Mouse (Mus musculus) heart, embryonic 10.5 days (tissue): Measurements from ENCODE around the gene Ccdc149. TPM values are rescaled to one million over a fixed set of nuclear protein-coding genes. Genes with fewer than 3 reads are reported as not detected.
A peak's percentile ranks its signal among the peaks of the same experiment; 100 is the strongest.

Experiments used
- DNase-seq: peaks from one replicate; pipeline ENCODE4 v3.0.0-alpha.2; 2017; ENCODE audit warnings: low spot score
- H3K27ac ChIP-seq: fragments of 300-500 bp; sonication (generic); 2 replicates; pipeline ENCODE4 v1.5.1; 2016; ENCODE audit warnings: mild to moderate bottlenecking
- H3K27me3 ChIP-seq: fragments of 300-500 bp; sonication (generic); 2 replicates; pipeline ENCODE4 v1.6.1; 2016; ENCODE audit warnings: mild to moderate bottlenecking; ENCODE audit not compliant: poor library complexity, insufficient read depth, severe bottlenecking
- H3K36me3 ChIP-seq: fragments of 300-500 bp; sonication (generic); 2 replicates; pipeline ENCODE4 v1.6.1; 2016; ENCODE audit warnings: mild to moderate bottlenecking, moderate library complexity
- H3K4me1 ChIP-seq: fragments of 300-500 bp; sonication (generic); 2 replicates; pipeline ENCODE4 v1.6.1; 2016; ENCODE audit warnings: mild to moderate bottlenecking
- H3K4me3 ChIP-seq: fragments of 300-500 bp; sonication (generic); 2 replicates; pipeline ENCODE4 v1.5.1; 2016; ENCODE audit warnings: mild to moderate bottlenecking, moderate library complexity
- H3K9me3 ChIP-seq: fragments of 300-500 bp; sonication (generic); 2 replicates; pipeline ENCODE4 v1.6.1; 2016; ENCODE audit warnings: mild to moderate bottlenecking, moderate library complexity
- WGBS: fragments of 180-500 bp; shearing (Covaris S2); methylation state at CpG from one replicate; pipeline ENCODE4 v1.1.7; 2016; 5-methylcytosine and 5-hydroxymethylcytosine counted together
- polyA plus RNA-seq: library from polyadenylated mRNA; unstranded; fragments of >200 nt; fragmentation: Nextera tagmentation; extraction: Ambion mirVana; gene quantifications from 2 replicates; pipeline ENCODE4 v1.2.1, GENCODE M21; 2016

Gene Ccdc149
- polyA plus RNA-seq, 1 experiment from 2014 or later: 1.5 TPM

DNA sequence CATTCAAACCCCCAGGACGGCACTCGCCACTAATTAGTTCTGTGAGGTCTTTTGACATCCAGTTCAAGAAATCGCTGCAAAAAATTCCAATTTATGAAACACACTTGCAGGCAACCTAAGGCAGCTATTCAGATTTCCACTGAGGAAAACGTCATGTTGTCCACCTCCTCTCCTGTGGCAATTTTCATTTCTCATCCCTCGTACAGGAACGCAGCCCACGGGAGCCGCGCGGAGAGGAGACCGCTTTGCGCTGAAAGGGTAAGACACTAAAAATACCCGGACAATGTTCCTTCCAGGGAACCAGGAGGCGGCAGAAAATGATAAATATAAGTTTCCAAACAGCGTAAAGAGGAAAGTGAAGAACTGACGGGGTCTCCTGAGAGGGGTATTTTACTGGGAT lies 79.8 kb downstream of the Ccdc149 start:
- no peak overlapping the region for H3K4me3 ChIP-seq
- WGBS: 80% methylated on average over 16 of the region's 16 CpGs
- H3K27me3 ChIP-seq: no peaks in the 10 kb centered on the region
- H3K36me3 ChIP-seq: peaks cover 9% of the 10 kb centered on the region; the same call in 1 of the 2 replicates
- H3K4me1 ChIP-seq: no peaks in the 10 kb centered on the region
- 0 out of 2 replicates have a peak, but pooled peaks cover 8% of the 10 kb centered on the region for H3K9me3 ChIP-seq
- DNase-seq: no peak
- H3K27ac ChIP-seq: no peak overlapping the region

DNA sequence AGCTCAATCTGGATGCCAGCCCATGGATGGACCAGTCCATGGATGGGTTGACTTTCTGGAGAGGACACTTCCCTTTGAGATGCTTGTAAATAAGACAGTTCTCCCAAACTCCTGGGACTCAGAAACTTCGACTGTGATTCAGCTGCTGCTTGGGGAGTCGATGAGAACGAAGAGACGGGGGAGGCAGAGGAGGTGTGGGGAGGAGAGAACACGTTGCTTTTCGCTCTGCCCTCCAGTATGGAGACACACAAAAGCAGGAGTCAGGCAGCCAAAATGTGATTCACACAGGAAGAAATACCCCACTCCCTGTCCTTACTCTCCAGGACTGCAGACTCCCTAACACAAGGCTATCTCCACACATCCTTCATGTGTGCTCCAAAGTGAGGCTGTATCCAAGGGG lies 80.9 kb downstream of the Ccdc149 start:
- 87% methylated on average over 6 of the region's 6 CpGs for WGBS
- Histone ChIP-seq H3K4me1 (no peaks in the 10 kb centered on the region), H3K36me3 (peaks cover 9% of the 10 kb centered on the region; the same call in 1 of the 2 replicates), H3K4me3 (no peak overlapping the region), H3K9me3 (0 out of 2 replicates have a peak, but pooled peaks cover 8% of the 10 kb centered on the region), H3K27me3 (no peaks in the 10 kb centered on the region), H3K27ac (no peak overlapping the region)
- no peak for DNase-seq

DNA sequence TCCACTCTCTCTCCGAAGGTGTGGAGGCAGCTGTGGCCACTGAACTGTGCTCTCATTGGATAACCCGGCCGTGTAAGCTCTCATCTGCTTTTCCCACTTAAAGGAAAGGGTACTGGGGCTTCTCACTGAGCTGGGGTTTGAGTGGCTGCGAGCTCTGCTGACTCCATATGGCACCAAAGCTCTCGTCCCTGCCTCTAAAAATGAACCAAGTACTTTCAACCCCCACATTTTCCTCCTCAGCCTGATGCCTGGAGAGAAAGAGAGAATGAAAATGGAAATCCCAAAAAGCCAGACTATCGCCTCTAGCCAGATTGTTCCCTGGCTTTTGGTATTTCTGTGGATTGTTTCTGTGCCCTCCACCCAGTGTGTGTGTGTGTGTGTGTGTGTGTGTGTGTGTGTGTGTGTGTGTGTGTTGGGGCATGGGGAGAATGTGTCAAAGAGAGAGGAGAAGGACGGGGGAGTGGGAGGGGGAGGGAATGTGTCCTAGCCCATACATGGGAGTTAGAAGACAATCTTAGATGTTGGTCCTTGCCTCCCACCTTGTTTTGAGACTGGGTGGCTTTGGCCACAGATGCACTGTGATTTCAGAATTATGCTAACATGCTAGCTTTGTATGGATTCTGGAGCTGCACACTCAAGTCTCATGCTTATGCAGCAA lies 83.1 kb downstream of the Ccdc149 start:
- DNase-seq: no peak
- Histone ChIP-seq H3K27me3 (no peaks in the 10 kb centered on the region), H3K4me1 (no peaks in the 10 kb centered on the region), H3K4me3 (no peak overlapping the region), H3K36me3 (peaks cover 9% of the 10 kb centered on the region; the same call in 1 of the 2 replicates), H3K9me3 (0 out of 2 replicates have a peak, but pooled peaks cover 8% of the 10 kb centered on the region), H3K27ac (no peak overlapping the region)
- 67% methylated on average over 6 of the region's 7 CpGs for WGBS

DNA sequence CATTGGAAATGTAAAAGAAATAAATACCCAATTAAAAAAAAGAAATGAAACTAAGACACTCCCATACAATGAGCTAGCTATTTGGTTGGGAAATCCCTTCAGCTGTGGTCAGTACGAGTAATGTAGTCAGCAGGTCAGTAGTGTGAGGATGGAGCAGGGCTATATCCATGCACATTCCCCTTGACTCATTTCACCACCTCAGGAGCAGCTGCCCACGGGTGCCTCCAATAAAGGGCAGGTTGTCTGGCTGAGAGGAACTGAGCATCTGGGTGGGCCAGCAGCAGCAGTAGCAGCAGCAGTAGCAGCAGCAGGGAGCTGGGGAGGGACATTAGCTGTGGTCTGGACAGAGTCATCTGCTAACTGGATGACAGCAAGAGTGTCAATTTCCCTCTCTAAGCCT lies 85.3 kb downstream of the Ccdc149 start:
- no peak for DNase-seq

DNA sequence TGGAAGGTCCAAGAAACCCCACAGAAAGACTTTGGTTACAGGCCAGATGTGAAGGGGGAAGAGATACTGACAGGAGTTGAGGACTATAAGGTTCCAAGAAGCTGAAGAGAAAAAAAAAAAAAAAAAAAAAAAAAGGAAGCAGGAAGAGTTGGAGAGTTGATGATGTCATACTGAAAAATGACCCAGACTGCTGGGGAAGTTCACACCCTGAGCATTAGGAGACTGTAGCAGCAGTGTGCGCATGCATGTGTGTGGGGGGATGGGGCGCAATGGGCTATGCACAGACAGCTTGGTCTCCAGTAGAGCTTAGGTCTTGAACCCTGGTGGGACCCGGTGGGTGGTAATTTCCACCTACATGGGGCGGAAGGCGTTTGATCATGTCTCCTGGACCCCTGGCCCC lies 87.6 kb downstream of the Ccdc149 start:
- no peak for DNase-seq
- H3K4me3 ChIP-seq: no peak overlapping the region
- no peaks in the 10 kb centered on the region for H3K4me1 ChIP-seq
- WGBS: 69% methylated on average over 5 of the region's 5 CpGs
- H3K27ac ChIP-seq: no peak overlapping the region
- no peaks in the 10 kb centered on the region for H3K36me3 ChIP-seq
- no peaks in the 10 kb centered on the region for H3K27me3 ChIP-seq
- H3K9me3 ChIP-seq: 0 out of 2 replicates have a peak, but pooled peaks cover under 1% of the 10 kb centered on the region

More for the DNA sequence above, 85.3 kb downstream of the Ccdc149 start:
- 45% methylated on average over 2 of the region's 2 CpGs for WGBS
- Histone ChIP-seq H3K36me3 (peaks cover 9% of the 10 kb centered on the region; the same call in 1 of the 2 replicates), H3K4me3 (no peak overlapping the region), H3K27ac (no peak overlapping the region), H3K27me3 (no peaks in the 10 kb centered on the region), H3K4me1 (no peaks in the 10 kb centered on the region), H3K9me3 (0 out of 2 replicates have a peak, but pooled peaks cover 8% of the 10 kb centered on the region)

DNA sequence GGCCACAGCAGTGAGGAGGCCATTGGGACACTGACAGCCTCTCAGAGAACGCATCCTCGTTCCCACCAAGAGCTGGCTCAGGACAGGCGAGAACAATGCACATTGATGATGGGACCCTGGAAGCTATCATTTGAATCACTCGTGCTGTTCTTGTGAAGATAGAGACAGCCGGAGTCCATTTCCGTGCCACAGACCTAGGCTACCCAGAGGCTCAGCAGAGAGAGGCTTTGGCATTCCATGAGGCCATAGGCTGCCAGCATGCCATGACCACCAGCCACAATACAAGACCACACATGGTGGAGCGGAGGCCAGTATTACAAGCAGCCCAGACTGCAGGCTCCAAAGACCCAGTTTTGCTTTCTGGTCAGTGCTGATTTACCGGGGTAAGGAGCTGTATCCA lies 88.5 kb downstream of the Ccdc149 start:
- Histone ChIP-seq H3K4me3 (no peak overlapping the region), H3K9me3 (no peaks in the 10 kb centered on the region), H3K36me3 (no peaks in the 10 kb centered on the region), H3K4me1 (no peaks in the 10 kb centered on the region), H3K27me3 (no peaks in the 10 kb centered on the region), H3K27ac (no peak overlapping the region)
- 79% methylated on average over 8 of the region's 8 CpGs for WGBS
- DNase-seq: no peak

DNA sequence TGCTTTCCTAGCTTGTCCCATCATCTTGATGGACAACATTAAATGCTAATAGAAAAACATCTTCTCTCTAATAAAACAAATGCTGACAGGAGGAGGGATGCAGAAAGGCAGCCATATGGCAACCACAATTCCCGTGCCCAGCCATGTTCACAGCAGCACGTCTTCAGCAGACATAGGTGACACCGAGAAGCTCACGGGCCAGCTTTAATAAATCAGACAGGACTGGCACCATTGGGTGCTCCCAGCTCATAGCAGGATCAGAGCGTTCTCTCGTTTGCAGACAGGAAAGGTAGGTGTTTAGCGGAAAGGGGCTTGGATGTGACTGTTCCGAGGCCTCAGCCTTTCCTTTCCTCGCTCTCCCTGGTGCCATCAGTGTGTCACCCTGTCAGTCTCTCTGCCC lies 95.5 kb downstream of the Ccdc149 start:
- Histone ChIP-seq H3K27ac (no peak overlapping the region), H3K4me3 (no peak overlapping the region), H3K36me3 (no peaks in the 10 kb centered on the region), H3K9me3 (no peaks in the 10 kb centered on the region), H3K27me3 (no peaks in the 10 kb centered on the region), H3K4me1 (peaks cover 4% of the 10 kb centered on the region; the same call in 1 of the 2 replicates)
- DNase-seq: no peak
- WGBS: 88% methylated on average over 9 of the region's 9 CpGs

DNA sequence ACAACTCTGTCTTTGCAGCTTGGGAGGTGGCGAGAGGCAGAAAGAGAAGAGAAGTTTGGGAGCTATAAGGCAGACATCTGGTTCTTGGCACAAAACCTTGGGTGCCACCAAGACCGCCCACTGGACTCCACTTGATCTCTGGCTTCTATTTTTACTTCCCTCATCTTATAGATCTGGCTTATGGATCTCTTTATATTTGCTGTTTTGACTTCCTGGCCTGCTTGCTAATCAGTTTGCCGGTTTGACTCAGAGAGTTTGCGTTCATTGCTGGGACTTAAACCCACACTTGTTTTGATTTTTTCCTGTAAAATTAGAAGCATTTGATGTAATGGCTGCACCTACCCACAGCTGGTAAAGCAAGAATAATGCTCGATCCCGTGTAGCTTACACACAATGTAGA lies 100.4 kb downstream of the Ccdc149 start:
- DNase-seq: no peak
- Histone ChIP-seq H3K27me3 (peaks cover 36% of the 10 kb centered on the region), H3K36me3 (no peaks in the 10 kb centered on the region), H3K9me3 (no peaks in the 10 kb centered on the region), H3K4me1 (peaks cover 7% of the 10 kb centered on the region), H3K4me3 (no peak overlapping the region), H3K27ac (no peak overlapping the region)
- 88% methylated on average over 6 of the region's 6 CpGs for WGBS

DNA sequence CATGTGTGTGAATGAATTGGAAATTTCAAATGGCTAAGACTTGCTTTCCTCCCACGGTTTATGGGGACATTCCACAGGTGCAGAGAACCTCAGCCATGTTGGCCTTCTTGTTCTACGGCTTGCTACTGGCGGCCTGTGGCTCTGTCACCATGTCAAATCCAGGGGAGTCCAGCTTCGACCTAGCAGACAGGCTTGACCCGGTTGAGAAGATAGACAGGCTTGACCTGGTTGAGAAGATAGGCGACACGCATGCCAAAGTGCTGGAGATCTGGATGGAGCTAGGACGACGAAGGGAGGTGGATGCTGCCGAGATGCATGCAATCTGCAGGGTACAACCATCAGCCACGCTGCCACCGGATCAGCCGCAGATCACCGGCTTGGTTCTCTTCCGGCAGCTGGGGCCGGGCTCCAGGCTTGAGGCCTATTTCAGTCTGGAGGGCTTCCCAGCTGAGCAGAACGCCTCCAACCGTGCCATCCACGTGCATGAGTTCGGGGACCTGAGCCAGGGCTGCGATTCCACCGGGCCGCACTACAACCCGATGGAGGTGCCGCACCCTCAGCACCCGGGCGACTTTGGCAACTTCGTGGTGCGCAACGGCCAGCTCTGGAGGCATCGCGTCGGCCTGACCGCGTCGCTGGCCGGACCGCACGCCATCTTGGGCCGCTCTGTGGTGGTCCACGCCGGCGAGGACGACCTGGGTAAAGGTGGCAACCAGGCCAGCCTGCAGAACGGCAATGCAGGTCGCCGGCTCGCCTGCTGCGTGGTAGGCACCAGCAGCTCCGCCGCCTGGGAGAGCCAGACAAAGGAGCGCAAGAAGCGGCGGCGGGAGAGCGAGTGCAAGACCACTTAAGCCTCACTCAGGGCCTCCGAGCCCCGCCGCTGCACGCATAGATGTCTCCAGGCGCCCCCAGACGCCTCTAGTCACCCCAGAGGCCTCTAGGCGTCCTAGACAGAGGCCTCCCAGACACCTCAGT lies 103.2 kb downstream of the Ccdc149 start:
- 37% methylated on average over 63 of the region's 63 CpGs for WGBS
- peak overlapping the region; percentile 56 for H3K4me3 ChIP-seq
- H3K36me3 ChIP-seq: no peaks in the 10 kb centered on the region
- no peak for DNase-seq
- peaks cover 36% of the 10 kb centered on the region for H3K27me3 ChIP-seq
- H3K9me3 ChIP-seq: no peaks in the 10 kb centered on the region
- peak overlapping the region; percentile 83 for H3K27ac ChIP-seq
- peaks cover 17% of the 10 kb centered on the region for H3K4me1 ChIP-seq

DNA sequence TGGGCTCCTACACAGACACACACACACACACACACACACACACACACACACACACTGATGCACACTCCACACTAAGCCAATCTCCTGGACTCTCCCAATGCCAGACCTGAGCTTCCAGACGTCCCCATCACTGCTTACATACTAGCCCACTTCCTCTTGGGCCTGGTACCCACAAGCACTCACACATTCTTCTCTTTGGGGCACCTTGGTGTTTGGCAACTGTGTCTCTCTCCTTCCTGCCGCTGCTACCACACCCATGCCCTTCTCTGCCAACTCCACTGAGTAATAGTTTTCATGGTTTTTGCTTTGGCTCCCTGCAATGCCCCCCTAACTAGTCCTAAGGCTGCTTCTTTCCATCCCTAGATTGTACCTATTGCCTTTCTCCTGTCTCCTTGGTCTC lies 104.7 kb downstream of the Ccdc149 start:
- H3K27me3 ChIP-seq: peaks cover 36% of the 10 kb centered on the region

DNA sequence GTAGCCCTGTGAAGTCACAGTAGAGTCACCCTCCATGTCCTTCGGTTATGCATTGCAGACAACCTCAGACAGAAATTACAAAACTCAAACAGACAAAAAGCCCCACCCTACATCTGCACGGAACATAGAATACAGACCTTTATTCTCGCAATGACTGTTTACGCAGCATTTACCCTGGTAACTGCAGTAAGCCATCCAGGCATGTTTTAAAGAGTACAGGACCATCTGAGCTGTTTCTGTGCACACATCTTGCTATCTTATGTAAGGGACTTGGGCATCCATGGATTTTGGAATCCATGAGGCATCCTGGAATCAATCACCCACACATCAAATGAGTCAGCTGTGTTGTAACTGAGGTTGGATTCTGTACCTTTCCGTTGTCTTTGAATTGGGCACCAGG lies 105.4 kb downstream of the Ccdc149 start:
- WGBS: 86% methylated on average over 5 of the region's 5 CpGs
- H3K4me3 ChIP-seq: no peak overlapping the region
- no peaks in the 10 kb centered on the region for H3K36me3 ChIP-seq

More for the DNA sequence above, 104.7 kb downstream of the Ccdc149 start:
- DNase-seq: no peak
- Histone ChIP-seq H3K4me3 (no peak overlapping the region), H3K27ac (no peak overlapping the region), H3K4me1 (peaks cover 19% of the 10 kb centered on the region), H3K9me3 (no peaks in the 10 kb centered on the region), H3K36me3 (no peaks in the 10 kb centered on the region)
- 78% methylated on average over 2 of the region's 2 CpGs for WGBS

DNA sequence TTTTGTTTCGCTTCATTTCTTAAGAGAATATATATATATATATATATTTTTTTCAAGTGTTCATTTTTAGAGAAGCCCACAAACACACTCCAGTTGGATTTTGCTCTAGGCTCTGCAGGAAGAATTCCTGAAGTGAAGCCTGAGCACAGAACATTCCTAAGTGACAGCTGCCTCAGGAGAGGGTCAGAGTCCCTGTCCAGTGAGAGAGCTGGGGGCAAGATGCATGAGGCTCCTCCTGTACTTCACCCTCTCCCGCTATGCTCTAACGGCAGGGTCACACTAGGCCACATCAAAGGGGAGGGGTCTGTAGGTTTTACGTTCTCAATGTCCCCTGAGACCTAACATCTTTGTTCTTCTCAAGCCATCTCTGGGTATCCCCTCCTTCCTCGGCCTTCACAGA lies 106.8 kb downstream of the Ccdc149 start:
- H3K4me3 ChIP-seq: no peak overlapping the region
- no peak for DNase-seq
- WGBS: 43% methylated on average over 5 of the region's 5 CpGs
- peaks cover 27% of the 10 kb centered on the region for H3K4me1 ChIP-seq
- H3K9me3 ChIP-seq: no peaks in the 10 kb centered on the region
- H3K27ac ChIP-seq: no peak overlapping the region; the same call in 1 of the 2 replicates
- peaks cover 26% of the 10 kb centered on the region for H3K27me3 ChIP-seq
- no peaks in the 10 kb centered on the region for H3K36me3 ChIP-seq

More for the DNA sequence above, 105.4 kb downstream of the Ccdc149 start:
- peaks cover 36% of the 10 kb centered on the region for H3K27me3 ChIP-seq
- no peaks in the 10 kb centered on the region for H3K9me3 ChIP-seq
- H3K27ac ChIP-seq: no peak overlapping the region
- H3K4me1 ChIP-seq: peaks cover 19% of the 10 kb centered on the region
- no peak for DNase-seq
